Mouse (Mus musculus) stomach, embryonic 15.5 days (tissue): Measurements from ENCODE around the gene Pear1. TPM values are rescaled to one million over a fixed set of nuclear protein-coding genes. Genes with fewer than 3 reads are reported as not detected.

Source experiments
- ATAC-seq: fragments of 200-750 bp; cut with Nextera tagmentation; 2 replicates; pipeline ENCODE4 v1.8.0; 2017; ENCODE audit warnings: low read depth, moderate number of reproducible peaks, moderate TSS enrichment; ENCODE audit not compliant: insufficient read depth, low FRiP score
- H3K27ac ChIP-seq: fragments of 300-500 bp; sonication (generic); 2 replicates; pipeline ENCODE4 v1.5.1; 2015; ENCODE audit warnings: mild to moderate bottlenecking, inconsistent platforms
- H3K27me3 ChIP-seq: fragments of 300-500 bp; sonication (generic); replicated peaks from 2 replicates; pipeline ENCODE4 v1.6.1; 2015; ENCODE audit warnings: inconsistent platforms
- H3K36me3 ChIP-seq: fragments of 300-500 bp; sonication (generic); 2 replicates; pipeline ENCODE4 v1.6.1; 2015; ENCODE audit warnings: inconsistent platforms
- H3K4me1 ChIP-seq: fragments of 300-500 bp; sonication (generic); 2 replicates; pipeline ENCODE4 v1.6.1; 2015; ENCODE audit warnings: inconsistent platforms
- H3K4me2 ChIP-seq: fragments of 300-500 bp; sonication (generic); 2 replicates; pipeline ENCODE4 v1.6.1; 2015; ENCODE audit warnings: mild to moderate bottlenecking, inconsistent platforms
- H3K4me3 ChIP-seq: fragments of 300-500 bp; sonication (generic); replicated peaks from 2 replicates; pipeline ENCODE4 v1.5.1; 2015; ENCODE audit warnings: inconsistent platforms
- H3K9ac ChIP-seq: fragments of 300-500 bp; sonication (generic); 2 replicates; pipeline ENCODE4 v1.6.1; 2015; ENCODE audit warnings: inconsistent platforms
- H3K9me3 ChIP-seq: fragments of 300-500 bp; sonication (generic); 2 replicates; pipeline ENCODE4 v1.6.1; 2016; ENCODE audit warnings: inconsistent platforms
- WGBS: fragments of 180-500 bp; shearing (Covaris S2); methylation state at CpG from one replicate; pipeline ENCODE4 v1.1.7; 2015; 5-methylcytosine and 5-hydroxymethylcytosine counted together
- polyA plus RNA-seq: library from polyadenylated mRNA; unstranded; fragments of >200 nt; fragmentation: Nextera tagmentation; extraction: Ambion mirVana; gene quantifications from 2 replicates; pipeline ENCODE4 v1.2.1, GENCODE M21; 2015

The Pear1 gene
- polyA plus RNA-seq, 1 experiment from 2014 or later, result 23.4 TPM

- Histone ChIP-seq H3K9ac (no peak overlapping the region), H3K4me1 (0 out of 2 replicates have a peak, but pooled peaks cover 3% of the 10 kb centered on the region), H3K27ac (no peak overlapping the region), H3K4me2 (no peak overlapping the region), H3K27me3 (peaks cover 17% of the 10 kb centered on the region; the same call in 1 of the 2 replicates), H3K4me3 (no peak overlapping the region), H3K36me3 (no peaks in the 10 kb centered on the region), H3K9me3 (no peaks in the 10 kb centered on the region)
- ATAC-seq, result no peak
- 53% methylated on average over 23 of the region's 23 CpGs for WGBS
Measured at GRCm38 (mm10) chr3:87778283-87778682, 45.8 kb downstream of the Pear1 start.

- ATAC-seq, result no peak
- Histone ChIP-seq H3K9me3 (no peaks in the 10 kb centered on the region), H3K4me1 (peaks cover 17% of the 10 kb centered on the region), H3K4me2 (no peak overlapping the region), H3K4me3 (no peak overlapping the region), H3K36me3 (no peaks in the 10 kb centered on the region), H3K9ac (no peak overlapping the region), H3K27ac (no peak overlapping the region), H3K27me3 (no peaks in the 10 kb centered on the region)
- WGBS, result 29% methylated on average over 6 of the region's 6 CpGs
Measured at GRCm38 (mm10) chr3:87771088-87771487, 53.0 kb downstream of the Pear1 start.

- Histone ChIP-seq H3K4me1 (peaks cover 20% of the 10 kb centered on the region), H3K4me3 (no peak overlapping the region), H3K36me3 (no peaks in the 10 kb centered on the region), H3K4me2 (no peak overlapping the region), H3K27ac (no peak overlapping the region), H3K27me3 (no peaks in the 10 kb centered on the region), H3K9ac (no peak overlapping the region), H3K9me3 (no peaks in the 10 kb centered on the region)
- ATAC-seq, result no peak
- 0% methylated on average over 4 of the region's 4 CpGs for WGBS
Measured at GRCm38 (mm10) chr3:87770280-87770679, 53.8 kb downstream of the Pear1 start.

DNA sequence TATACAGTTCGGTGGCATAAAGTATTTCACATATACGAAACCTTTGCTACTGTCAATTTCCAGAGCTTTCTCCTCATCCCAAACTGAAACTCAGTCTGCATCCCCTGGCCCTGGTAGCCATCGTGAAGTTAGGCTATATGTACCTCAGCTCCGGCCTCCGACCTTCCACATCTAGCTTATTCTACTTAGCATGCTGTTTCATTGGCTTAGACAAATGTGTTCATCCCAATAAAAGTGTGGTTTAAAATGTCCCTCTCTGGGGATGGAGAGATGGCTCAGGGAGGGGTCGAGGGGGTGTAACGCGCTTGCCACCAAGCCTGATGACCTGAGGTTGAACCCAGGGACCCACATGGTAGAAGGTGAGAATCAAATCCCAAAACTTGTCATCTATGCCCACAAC, 54.6 kb downstream of the Pear1 start:
- Histone ChIP-seq H3K9ac (no peak overlapping the region), H3K9me3 (no peaks in the 10 kb centered on the region), H3K4me2 (no peak overlapping the region), H3K4me3 (no peak overlapping the region), H3K36me3 (no peaks in the 10 kb centered on the region), H3K27me3 (no peaks in the 10 kb centered on the region), H3K27ac (no peak overlapping the region), H3K4me1 (peaks cover 27% of the 10 kb centered on the region)
- WGBS, result 72% methylated on average over 8 of the region's 8 CpGs
- ATAC-seq, result no peak

- peak overlapping the region; percentile 41; the same call in 1 of the 2 replicates for H3K9ac ChIP-seq
- H3K9me3 ChIP-seq, result no peaks in the 10 kb centered on the region
- peak overlapping the region; percentile 84 for H3K27ac ChIP-seq
- H3K36me3 ChIP-seq, result no peaks in the 10 kb centered on the region
- H3K4me2 ChIP-seq, result peak overlapping the region; percentile 75
- peak; percentile 74 for ATAC-seq
- peak overlapping the region; percentile 58 for H3K4me3 ChIP-seq
- no peaks in the 10 kb centered on the region for H3K27me3 ChIP-seq
- peaks cover 34% of the 10 kb centered on the region for H3K4me1 ChIP-seq
- WGBS, result under 1% methylated on average over 32 of the region's 37 CpGs
Measured at GRCm38 (mm10) chr3:87768844-87769243, 55.3 kb downstream of the Pear1 start.

GRCm38 (mm10) chr3:87768431-87768830, 55.7 kb downstream of the Pear1 start:
- Histone ChIP-seq H3K27ac (peak overlapping the region; percentile 84), H3K9me3 (no peaks in the 10 kb centered on the region), H3K27me3 (no peaks in the 10 kb centered on the region), H3K36me3 (no peaks in the 10 kb centered on the region), H3K4me1 (peaks cover 38% of the 10 kb centered on the region), H3K4me3 (peak overlapping the region; percentile 58), H3K4me2 (peak overlapping the region; percentile 75), H3K9ac (peak overlapping the region; percentile 41; the same call in 1 of the 2 replicates)
- ATAC-seq, result no peak
- 31% methylated on average over 6 of the region's 6 CpGs for WGBS

- Histone ChIP-seq H3K4me2 (peak overlapping the region; percentile 75), H3K27ac (peak overlapping the region; percentile 84), H3K9ac (peak overlapping the region; percentile 41; the same call in 1 of the 2 replicates), H3K9me3 (no peaks in the 10 kb centered on the region), H3K27me3 (no peaks in the 10 kb centered on the region), H3K4me3 (peak overlapping the region; percentile 58), H3K36me3 (no peaks in the 10 kb centered on the region), H3K4me1 (peaks cover 43% of the 10 kb centered on the region)
- no peak for ATAC-seq
- 69% methylated on average over 8 of the region's 8 CpGs for WGBS
Measured at GRCm38 (mm10) chr3:87767764-87768163, 56.3 kb downstream of the Pear1 start.

DNA sequence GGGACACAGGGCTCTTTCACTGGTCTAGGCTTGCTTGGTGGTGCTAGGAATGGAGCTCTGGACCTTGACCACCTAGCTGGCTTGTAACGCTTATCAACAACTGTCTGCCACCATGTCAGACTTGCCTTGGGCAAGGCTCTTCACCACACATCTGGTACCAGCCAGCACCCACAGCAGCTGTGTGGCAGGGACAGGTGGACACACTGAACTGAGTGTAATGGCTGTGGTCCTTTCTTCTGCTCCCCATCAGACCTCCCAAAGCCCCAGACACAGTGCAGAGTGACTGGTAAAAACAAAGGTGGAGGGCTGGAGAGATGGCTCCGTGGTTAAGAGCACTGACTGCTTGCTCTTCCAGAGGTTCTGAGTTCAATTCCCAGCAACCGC, 57.8 kb downstream of the Pear1 start:
- Histone ChIP-seq H3K36me3 (no peaks in the 10 kb centered on the region), H3K4me1 (peaks cover 51% of the 10 kb centered on the region), H3K4me2 (peak overlapping the region; percentile 75), H3K27ac (peak overlapping the region; percentile 91; the same call in 1 of the 2 replicates), H3K9me3 (no peaks in the 10 kb centered on the region), H3K4me3 (no peak overlapping the region), H3K9ac (no peak overlapping the region), H3K27me3 (no peaks in the 10 kb centered on the region)
- WGBS, result 85% methylated on average over 3 of the region's 3 CpGs
- ATAC-seq, result no peak

- Histone ChIP-seq H3K4me1 (peaks cover 49% of the 10 kb centered on the region), H3K36me3 (no peaks in the 10 kb centered on the region)
- 77% methylated on average over 5 of the region's 5 CpGs for WGBS
Measured at GRCm38 (mm10) chr3:87765631-87766283, 58.3 kb downstream of the Pear1 start.

DNA sequence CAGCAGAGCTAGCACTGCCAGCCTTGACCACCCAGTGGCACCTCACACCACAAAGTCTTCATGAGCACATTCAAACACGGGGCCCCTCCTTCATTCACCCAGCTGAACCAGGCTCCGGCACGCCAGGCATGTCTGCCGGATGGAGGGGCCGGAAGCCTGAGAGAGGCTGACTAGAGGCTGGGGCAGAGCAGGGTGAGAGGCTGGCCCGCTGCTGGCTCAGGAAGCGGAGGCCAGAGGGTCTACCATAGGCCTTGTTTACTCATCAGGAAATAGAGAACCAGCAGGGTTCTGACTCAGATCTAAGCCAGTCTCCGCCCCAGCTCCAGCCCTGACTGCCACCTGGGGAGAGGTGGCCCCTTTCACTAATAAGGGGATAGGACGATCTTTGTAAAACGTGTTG, 59.0 kb downstream of the Pear1 start:
- H3K4me3 ChIP-seq, result peak overlapping the region; percentile 16; the same call in 1 of the 2 replicates
- H3K27ac ChIP-seq, result peak overlapping the region; percentile 91
- H3K9ac ChIP-seq, result no peak overlapping the region
- WGBS, result 22% methylated on average over 10 of the region's 10 CpGs
- no peaks in the 10 kb centered on the region for H3K9me3 ChIP-seq
- H3K4me2 ChIP-seq, result peak overlapping the region; percentile 46
- no peaks in the 10 kb centered on the region for H3K27me3 ChIP-seq
- ATAC-seq, result peak; percentile 31; the same call in 1 of the 2 replicates
- peaks cover 47% of the 10 kb centered on the region for H3K4me1 ChIP-seq
- no peaks in the 10 kb centered on the region for H3K36me3 ChIP-seq

More at GRCm38 (mm10) chr3:87765631-87766283, 58.3 kb downstream of the Pear1 start:
- Histone ChIP-seq H3K27ac (peak overlapping the region; percentile 91), H3K9me3 (no peaks in the 10 kb centered on the region), H3K27me3 (no peaks in the 10 kb centered on the region), H3K9ac (no peak overlapping the region), H3K4me3 (no peak overlapping the region), H3K4me2 (peak overlapping the region; percentile 75)
- ATAC-seq, result no peak

- Histone ChIP-seq H3K4me1 (peaks cover 47% of the 10 kb centered on the region), H3K9ac (no peak overlapping the region), H3K27ac (peak overlapping the region; percentile 91), H3K9me3 (no peaks in the 10 kb centered on the region), H3K4me2 (peak overlapping the region; percentile 46), H3K36me3 (no peaks in the 10 kb centered on the region), H3K27me3 (no peaks in the 10 kb centered on the region), H3K4me3 (peak overlapping the region; percentile 16; the same call in 1 of the 2 replicates)
- 0 out of 2 replicates have a peak, but pooled peaks have one; percentile 8 for ATAC-seq
- 17% methylated on average over 10 of the region's 10 CpGs for WGBS
Measured at GRCm38 (mm10) chr3:87764506-87764905, 59.6 kb downstream of the Pear1 start.

- H3K27me3 ChIP-seq, result no peaks in the 10 kb centered on the region
- peak overlapping the region; percentile 46 for H3K4me2 ChIP-seq
- H3K27ac ChIP-seq, result peak overlapping the region; percentile 91
- H3K4me1 ChIP-seq, result peaks cover 53% of the 10 kb centered on the region
- no peaks in the 10 kb centered on the region; the same call in 1 of the 2 replicates for H3K36me3 ChIP-seq
- H3K4me3 ChIP-seq, result peak overlapping the region; percentile 16; the same call in 1 of the 2 replicates
- WGBS, result 16% methylated on average over 14 of the region's 15 CpGs
- H3K9me3 ChIP-seq, result no peaks in the 10 kb centered on the region
- no peak overlapping the region for H3K9ac ChIP-seq
- peak; percentile 53 for ATAC-seq
Measured at GRCm38 (mm10) chr3:87763683-87764289, 60.3 kb downstream of the Pear1 start.
